Mouse (Mus musculus) E14TG2a.4 (cell line): ENCODE results near the gene Chrnb1.

ENCODE experiments used
- CTCF ChIP-seq: conservative IDR thresholded peaks from 2 replicates; pipeline ENCODE4 v1.5.1; 2014; ENCODE audit warnings: low read length
- POU5F1 ChIP-seq: IDR thresholded peaks from 2 replicates; pipeline ENCODE4 v1.6.1; 2014; ENCODE audit warnings: low read length, borderline replicate concordance

DNA sequence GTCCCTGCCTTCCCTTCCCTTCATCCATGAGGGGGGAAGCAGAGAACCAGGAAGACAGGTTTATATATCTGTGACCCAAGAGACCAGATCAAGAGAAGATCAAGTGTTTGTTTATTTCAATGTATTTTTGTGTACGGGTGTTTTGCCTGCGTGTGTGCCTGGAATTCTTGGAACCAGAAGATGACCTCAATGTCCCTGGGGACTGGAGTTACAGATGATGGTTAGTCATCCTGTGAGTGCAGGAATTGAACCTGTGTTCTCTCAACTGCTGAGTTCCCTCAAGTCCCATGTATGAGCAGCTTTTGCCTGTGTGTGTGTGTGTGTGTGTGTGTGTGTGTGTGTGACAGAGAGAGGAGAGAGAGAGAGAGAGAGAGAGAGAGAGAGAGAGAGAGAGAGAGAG, 11.9 kb upstream of the Chrnb1 start:
- no peak for TF ChIP-seq CTCF
- TF ChIP-seq POU5F1 = no peak
